Mouse (Mus musculus) lung, embryonic 16.5 days (tissue): Measurements from ENCODE around the gene Washc2. TPM values are rescaled to one million over a fixed set of nuclear protein-coding genes. Genes with fewer than 3 reads are reported as not detected.
A peak's percentile ranks its signal among the peaks of the same experiment; 100 is the strongest.
"Not testable (repeated sequence)": the region's sequence is repeated elsewhere in the genome, so short reads cannot be mapped to it uniquely, and the experiment has no call there.

Experiments
- ATAC-seq: fragments of 200-750 bp; cut with Nextera tagmentation; 2 replicates; pipeline ENCODE4 v1.8.0; 2017; ENCODE audit warnings: low read depth, mild to moderate bottlenecking, moderate library complexity
- H3K27ac ChIP-seq: fragments of 300-500 bp; sonication (generic); 2 replicates; pipeline ENCODE4 v1.5.1; 2014; ENCODE audit warnings: mild to moderate bottlenecking, control low read depth, low read length
- H3K27me3 ChIP-seq: fragments of 300-500 bp; sonication (generic); 2 replicates; pipeline ENCODE4 v1.6.1; 2014; ENCODE audit warnings: low read depth, low read length, mixed read lengths; ENCODE audit not compliant: control insufficient read depth, insufficient read depth
- H3K36me3 ChIP-seq: fragments of 300-500 bp; sonication (generic); 2 replicates; pipeline ENCODE4 v1.6.1; 2014; ENCODE audit warnings: low read length; ENCODE audit not compliant: control insufficient read depth, insufficient read depth
- H3K4me1 ChIP-seq: fragments of 300-500 bp; sonication (generic); replicated peaks from 2 replicates; pipeline ENCODE4 v1.6.1; 2014; ENCODE audit warnings: low read length, mixed read lengths; ENCODE audit not compliant: control insufficient read depth, insufficient read depth
- H3K4me2 ChIP-seq: fragments of 300-500 bp; sonication (generic); 2 replicates; pipeline ENCODE4 v1.6.1; 2014; ENCODE audit warnings: low read depth, low read length, control low read depth
- H3K4me3 ChIP-seq: fragments of 300-500 bp; sonication (generic); 2 replicates; pipeline ENCODE4 v1.5.1; 2014; ENCODE audit warnings: mild to moderate bottlenecking, low read length, control low read depth
- H3K9ac ChIP-seq: fragments of 300-500 bp; sonication (generic); 2 replicates; pipeline ENCODE4 v1.6.1; 2014; ENCODE audit warnings: low read length, control low read depth
- H3K9me3 ChIP-seq: fragments of 300-500 bp; sonication (generic); 2 replicates; pipeline ENCODE4 v1.6.1; 2016; ENCODE audit warnings: low read length; ENCODE audit not compliant: control insufficient read depth
- whole genome bisulfite sequencing: fragments of 180-500 bp; shearing (Covaris S2); extraction: QIAGEN DNeasy Blood & Tissue Kit; methylation state at CpG from one replicate; pipeline ENCODE4 v1.1.7; 2014; 5-methylcytosine and 5-hydroxymethylcytosine counted together
- polyA plus RNA-seq: library from polyadenylated mRNA; unstranded; fragments of >200 nt; fragmentation: Nextera tagmentation; extraction: Ambion mirVana; gene quantifications from 2 replicates; pipeline ENCODE4 v1.2.1, GENCODE M21; 2015

Washc2 gene
- 41.1 and 43.2 TPM in 2 replicates for polyA plus RNA-seq

- Histone ChIP-seq H3K4me3 (peak within 1 kb of the TSS; percentile 89), H3K36me3 (peaks cover 8% of the 10 kb centered on the region; the same call in 1 of the 2 replicates), H3K9me3 (no peaks in the 10 kb centered on the region), H3K27me3 (no peaks in the 10 kb centered on the region), H3K4me2 (peak within 1 kb of the TSS; percentile 91), H3K4me1 (peaks cover 6% of the 10 kb centered on the region), H3K27ac (peak within 1 kb of the TSS; percentile 62), H3K9ac (peak within 1 kb of the TSS; percentile 90)
- ATAC-seq = peak; percentile 99
- under 1% methylated on average over 51 of the region's 51 CpGs for WGBS
Measured at GRCm38 (mm10) chr6:116207729-116208534, at the start of gene Washc2. TSS of gene Washc2 (plus strand) at chr6:116208038.

GRCm38 (mm10) chr6:116166383-116166782, 41.5 kb upstream of the Washc2 start:
- Histone ChIP-seq H3K9ac (no peak overlapping the region), H3K4me3 (no peak overlapping the region), H3K36me3 (peaks cover 4% of the 10 kb centered on the region; the same call in 1 of the 2 replicates), H3K27ac (no peak overlapping the region), H3K4me1 (peaks cover 4% of the 10 kb centered on the region; the same call in 1 of the 2 replicates), H3K4me2 (no peak overlapping the region), H3K27me3 (no peaks in the 10 kb centered on the region), H3K9me3 (no peaks in the 10 kb centered on the region)
- peak; percentile 54; the same call in 1 of the 2 replicates for ATAC-seq
- 32% methylated on average over 1 of the region's 1 CpGs for WGBS

- 73% methylated on average over 37 of the region's 37 CpGs for WGBS
- H3K27me3 ChIP-seq, H3K9me3 ChIP-seq, H3K4me3 ChIP-seq, H3K4me1 ChIP-seq, H3K36me3 ChIP-seq, ATAC-seq, H3K9ac ChIP-seq, H3K27ac ChIP-seq, H3K4me2 ChIP-seq: not testable (repeated sequence)
Measured at GRCm38 (mm10) chr6:116173511-116174099, 34.2 kb upstream of the Washc2 start.

- Histone ChIP-seq H3K4me2 (no peak overlapping the region), H3K9me3 (no peaks in the 10 kb centered on the region), H3K27ac (no peak overlapping the region), H3K9ac (no peak overlapping the region), H3K4me3 (no peak overlapping the region), H3K27me3 (no peaks in the 10 kb centered on the region), H3K4me1 (no peaks in the 10 kb centered on the region), H3K36me3 (peaks cover 2% of the 10 kb centered on the region; the same call in 1 of the 2 replicates)
- no peak for ATAC-seq
- WGBS = 90% methylated on average over 2 of the region's 2 CpGs
Measured at GRCm38 (mm10) chr6:116178376-116178775, 29.5 kb upstream of the Washc2 start.

- H3K4me3 ChIP-seq = no peak overlapping the region
- no peaks in the 10 kb centered on the region for H3K4me1 ChIP-seq
- no peak overlapping the region for H3K4me2 ChIP-seq
- no peaks in the 10 kb centered on the region for H3K27me3 ChIP-seq
- no peak overlapping the region for H3K9ac ChIP-seq
- 62% methylated on average over 3 of the region's 3 CpGs for WGBS
- no peak for ATAC-seq
- no peaks in the 10 kb centered on the region for H3K9me3 ChIP-seq
- H3K36me3 ChIP-seq = peaks cover 2% of the 10 kb centered on the region
- H3K27ac ChIP-seq = no peak overlapping the region
Measured at GRCm38 (mm10) chr6:116180731-116181130, 27.1 kb upstream of the Washc2 start.

GRCm38 (mm10) chr6:116183509-116183908, 24.3 kb upstream of the Washc2 start:
- no peak overlapping the region for H3K4me2 ChIP-seq
- H3K36me3 ChIP-seq = peaks cover 5% of the 10 kb centered on the region
- WGBS = 88% methylated on average over 5 of the region's 5 CpGs
- H3K27ac ChIP-seq = no peak overlapping the region
- no peak overlapping the region for H3K4me3 ChIP-seq
- H3K4me1 ChIP-seq = no peaks in the 10 kb centered on the region; the same call in 1 of the 2 replicates
- no peak overlapping the region for H3K9ac ChIP-seq
- H3K9me3 ChIP-seq = no peaks in the 10 kb centered on the region
- no peaks in the 10 kb centered on the region for H3K27me3 ChIP-seq
- no peak for ATAC-seq

- Histone ChIP-seq H3K27me3 (no peaks in the 10 kb centered on the region), H3K4me3 (no peak overlapping the region), H3K9me3 (no peaks in the 10 kb centered on the region), H3K4me1 (peaks cover 6% of the 10 kb centered on the region), H3K4me2 (no peak overlapping the region), H3K9ac (no peak overlapping the region), H3K36me3 (peaks cover 3% of the 10 kb centered on the region; the same call in 1 of the 2 replicates), H3K27ac (no peak overlapping the region)
- ATAC-seq = no peak
- WGBS = 18% methylated on average over 2 of the region's 2 CpGs
Measured at GRCm38 (mm10) chr6:116186485-116186884, 21.4 kb upstream of the Washc2 start.

GRCm38 (mm10) chr6:116189417-116189816, 18.4 kb upstream of the Washc2 start:
- Histone ChIP-seq H3K36me3 (peaks cover 3% of the 10 kb centered on the region; the same call in 1 of the 2 replicates), H3K9ac (no peak overlapping the region), H3K9me3 (no peaks in the 10 kb centered on the region), H3K4me2 (no peak overlapping the region), H3K27ac (no peak overlapping the region), H3K4me1 (peaks cover 19% of the 10 kb centered on the region), H3K27me3 (no peaks in the 10 kb centered on the region), H3K4me3 (no peak overlapping the region)
- ATAC-seq = no peak
- WGBS = 42% methylated on average over 1 of the region's 1 CpGs

GRCm38 (mm10) chr6:116192809-116193311, 15.0 kb upstream of the Washc2 start:
- Histone ChIP-seq H3K36me3 (no peaks in the 10 kb centered on the region), H3K9me3 (no peaks in the 10 kb centered on the region), H3K4me2 (peak overlapping the region; percentile 86), H3K4me1 (peaks cover 19% of the 10 kb centered on the region), H3K27me3 (no peaks in the 10 kb centered on the region), H3K4me3 (peak overlapping the region; percentile 74), H3K9ac (peak overlapping the region; percentile 96), H3K27ac (peak overlapping the region; percentile 68)
- WGBS = under 1% methylated on average over 28 of the region's 51 CpGs
- ATAC-seq = peak; percentile 91
